Mouse (Mus musculus): ENCODE data around the gene Mrpl47. TPM values are rescaled to one million over a fixed set of nuclear protein-coding genes. Genes with fewer than 3 reads are reported as not detected.

Gene Mrpl47
- 23.5 and 25.6 TPM in 2 replicates for polyA plus RNA-seq (2021; fragmentation: Nextera tagmentation)
- long read RNA-seq, experiment 1, transcript Mrpl47-201 (7 exons, 3,364 nt) = major isoform, 32 of 39 reads
- long read RNA-seq, experiment 1, partial matches to known transcripts = 2 of 39 reads
- long read RNA-seq, experiment 1, other reads (novel, unspliced or antisense) = 5 of 39 reads
- long read RNA-seq, experiment 2, transcript Mrpl47-201 (7 exons, 3,364 nt) = major isoform, 34 of 40 reads
- long read RNA-seq, experiment 2, partial matches to known transcripts = 2 of 40 reads
- long read RNA-seq, experiment 2, other reads (novel, unspliced or antisense) = 2 of 40 reads

GRCm38 (mm10) chr3:32737172-32737655 is at the start of gene Mrpl47:
TSS of gene Mrpl47 (minus strand) at chr3:32737605.

GRCm38 (mm10) chr3:32736244-32737171 is 897 bp downstream of the Mrpl47 start, which contains the start of gene Ndufb5:
TSS of gene Ndufb5 (plus strand) at chr3:32736990.

GRCm38 (mm10) chr3:32705647-32706348 is 31.6 kb downstream of the Mrpl47 start, which contains the start of gene Actl6a:
TSS of gene Actl6a (plus strand) at chr3:32706298.

Other genes starting within 250 kb of the Mrpl47 start
- not detected in 2 replicates for gene Kcnmb3, start 245.4 kb downstream of the Mrpl47 start, polyA plus RNA-seq (2021; fragmentation: Nextera tagmentation)
- gene Zfp639, start 227.3 kb downstream of the Mrpl47 start, polyA plus RNA-seq (2021; fragmentation: Nextera tagmentation) = 11.8 and 13.0 TPM in 2 replicates
- gene Mfn1, start 208.1 kb downstream of the Mrpl47 start, polyA plus RNA-seq (2021; fragmentation: Nextera tagmentation) = 8.6 and 12.4 TPM in 2 replicates
- 18.8 and 23.1 TPM in 2 replicates for gene Gnb4, start 121.0 kb downstream of the Mrpl47 start, polyA plus RNA-seq (2021; fragmentation: Nextera tagmentation)
- 16.0 and 21.3 TPM in 2 replicates for gene Actl6a, start 31.3 kb downstream of the Mrpl47 start, polyA plus RNA-seq (2021; fragmentation: Nextera tagmentation)
- 614 and 620 TPM in 2 replicates for gene Ndufb5, start 615 bp downstream of the Mrpl47 start, polyA plus RNA-seq (2021; fragmentation: Nextera tagmentation)
- gene Usp13, start 79.9 kb upstream of the Mrpl47 start, polyA plus RNA-seq (2021; fragmentation: Nextera tagmentation) = 11.4 and 15.0 TPM in 2 replicates

Data from layer of hippocampus, adult 6 months (tissue).